Mouse (Mus musculus): ENCODE results near the gene Rasa4. TPM values are rescaled to one million over a fixed set of nuclear protein-coding genes. Genes with fewer than 3 reads are reported as not detected.
A peak's percentile ranks its signal among the peaks of the same experiment; 100 is the strongest.

Rasa4 gene
- polyA plus RNA-seq, 1 experiment from 2014 or later = 5.9 TPM

GRCm38 (mm10) chr5:136077001-136077550 lies 6.6 kb upstream of the Rasa4 start:
- Histone ChIP-seq H3K27me3 (ENCODE audit: control insufficient read depth, insufficient read depth, low read length) (no peaks in the 10 kb centered on the region), H3K9ac (ENCODE audit: low read length) (no peak overlapping the region), H3K4me2 (no peak overlapping the region), H3K36me3 (ENCODE audit: control insufficient read depth, insufficient read depth, low read length) (no peaks in the 10 kb centered on the region), H3K27ac (ENCODE audit: low read depth, low read length) (no peak overlapping the region), H3K4me1 (ENCODE audit: control insufficient read depth, insufficient read depth, low read length) (no peaks in the 10 kb centered on the region), H3K4me3 (ENCODE audit: low read depth, low read length) (no peak overlapping the region), H3K9me3 (ENCODE audit: control insufficient read depth, low read length) (no peaks in the 10 kb centered on the region)
- 88% methylated on average over 9 of the region's 9 CpGs for WGBS
- DNase-seq (ENCODE audit: low spot score, missing footprints) (no peak), ATAC-seq (ENCODE audit: low FRiP score) (no peak)

DNA sequence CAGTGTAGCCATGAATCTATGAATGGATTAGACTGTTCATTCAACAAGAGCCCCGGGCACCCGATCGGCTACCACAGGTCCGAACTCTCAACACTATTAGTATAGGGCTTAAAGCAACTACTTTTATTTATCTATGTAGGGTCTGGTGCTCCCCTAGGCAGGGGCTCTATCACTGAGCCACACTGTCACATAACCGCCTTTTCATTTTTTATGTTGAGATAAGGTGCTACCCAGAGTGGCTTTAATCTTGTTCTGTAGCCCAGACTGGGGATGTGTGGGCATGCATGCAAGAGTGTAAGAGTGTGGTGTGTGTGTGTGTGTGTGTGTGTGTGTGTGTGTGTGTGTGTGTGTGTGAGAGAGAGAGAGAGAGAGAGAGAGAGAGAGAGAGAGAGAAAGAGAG lies 5.6 kb upstream of the Rasa4 start:
- H3K27ac ChIP-seq (ENCODE audit: low read depth, low read length) = no peak overlapping the region
- ATAC-seq (ENCODE audit: low FRiP score) = no peak
- 95% methylated on average over 5 of the region's 5 CpGs for WGBS
- no peaks in the 10 kb centered on the region for H3K27me3 ChIP-seq (ENCODE audit: control insufficient read depth, insufficient read depth, low read length)
- no peak overlapping the region for H3K4me2 ChIP-seq
- H3K4me3 ChIP-seq (ENCODE audit: low read depth, low read length) = no peak overlapping the region
- no peak overlapping the region for H3K9ac ChIP-seq (ENCODE audit: low read length)
- no peaks in the 10 kb centered on the region for H3K4me1 ChIP-seq (ENCODE audit: control insufficient read depth, insufficient read depth, low read length)
- no peak for DNase-seq (ENCODE audit: low spot score, missing footprints)
- H3K36me3 ChIP-seq (ENCODE audit: control insufficient read depth, insufficient read depth, low read length) = no peaks in the 10 kb centered on the region
- H3K9me3 ChIP-seq (ENCODE audit: control insufficient read depth, low read length) = no peaks in the 10 kb centered on the region

- Histone ChIP-seq H3K9ac (ENCODE audit: low read length) (no peak overlapping the region), H3K4me3 (ENCODE audit: low read depth, low read length) (no peak overlapping the region), H3K4me1 (ENCODE audit: control insufficient read depth, insufficient read depth, low read length) (peaks cover 16% of the 10 kb centered on the region), H3K36me3 (ENCODE audit: control insufficient read depth, insufficient read depth, low read length) (no peaks in the 10 kb centered on the region), H3K27me3 (ENCODE audit: control insufficient read depth, insufficient read depth, low read length) (peaks cover 11% of the 10 kb centered on the region), H3K4me2 (no peak overlapping the region), H3K27ac (ENCODE audit: low read depth, low read length) (no peak overlapping the region), H3K9me3 (ENCODE audit: control insufficient read depth, low read length) (no peaks in the 10 kb centered on the region)
- 80% methylated on average over 4 of the region's 4 CpGs for WGBS
- ATAC-seq (ENCODE audit: low FRiP score) = no peak
- no peak for DNase-seq (ENCODE audit: low spot score, missing footprints)
Observed at GRCm38 (mm10) chr5:136082345-136082744, 1.4 kb upstream of the Rasa4 start.

DNA sequence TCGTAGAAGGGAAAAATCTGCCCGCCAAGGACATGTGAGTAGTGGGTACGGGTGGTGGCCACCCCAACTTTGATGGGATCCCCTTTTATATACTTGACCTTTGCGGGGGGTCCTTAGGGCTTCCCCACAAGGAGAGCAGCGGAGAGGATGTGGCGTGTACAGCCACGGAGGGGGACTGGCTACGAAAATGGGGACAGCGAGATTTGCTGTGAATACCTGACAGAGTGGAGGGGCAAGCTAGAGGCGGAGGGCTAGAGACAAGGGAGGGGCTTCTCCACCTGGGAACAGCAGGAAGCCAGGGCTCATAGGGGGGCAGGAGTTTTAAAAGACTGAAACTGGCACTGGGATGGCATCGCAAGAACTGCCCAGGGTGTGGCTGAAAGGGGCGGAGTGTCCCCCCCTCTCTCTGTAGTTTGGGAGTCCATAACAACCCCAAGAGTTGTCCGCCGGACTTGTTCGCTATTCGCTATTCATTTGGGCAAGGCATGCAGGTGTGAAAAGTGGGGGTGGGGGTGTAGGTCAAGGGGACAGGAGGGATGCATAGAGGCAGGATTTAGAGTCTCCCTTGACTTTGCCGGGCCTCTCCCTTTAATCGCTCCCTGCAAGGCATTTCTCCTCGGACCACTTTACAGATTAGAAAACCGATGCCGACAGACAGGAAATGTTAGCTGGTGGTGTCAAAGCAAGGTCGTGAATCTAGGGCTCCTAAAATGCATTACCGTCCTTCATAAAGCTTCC lies 597 bp downstream of the Rasa4 start:
- Histone ChIP-seq H3K9me3 (ENCODE audit: control insufficient read depth, low read length) (no peaks in the 10 kb centered on the region), H3K27ac (ENCODE audit: low read depth, low read length) (no peak overlapping the region), H3K4me1 (ENCODE audit: control insufficient read depth, insufficient read depth, low read length) (peaks cover 16% of the 10 kb centered on the region), H3K27me3 (ENCODE audit: control insufficient read depth, insufficient read depth, low read length) (peaks cover 11% of the 10 kb centered on the region), H3K4me3 (ENCODE audit: low read depth, low read length) (peak overlapping the region; percentile 49), H3K9ac (ENCODE audit: low read length) (peak overlapping the region; percentile 54), H3K36me3 (ENCODE audit: control insufficient read depth, insufficient read depth, low read length) (no peaks in the 10 kb centered on the region), H3K4me2 (peak overlapping the region; percentile 84)
- 1% methylated on average over 23 of the region's 23 CpGs for WGBS
- peak; percentile 86 for DNase-seq (ENCODE audit: low spot score, missing footprints)
- ATAC-seq (ENCODE audit: low FRiP score) = peak; percentile 40

DNA sequence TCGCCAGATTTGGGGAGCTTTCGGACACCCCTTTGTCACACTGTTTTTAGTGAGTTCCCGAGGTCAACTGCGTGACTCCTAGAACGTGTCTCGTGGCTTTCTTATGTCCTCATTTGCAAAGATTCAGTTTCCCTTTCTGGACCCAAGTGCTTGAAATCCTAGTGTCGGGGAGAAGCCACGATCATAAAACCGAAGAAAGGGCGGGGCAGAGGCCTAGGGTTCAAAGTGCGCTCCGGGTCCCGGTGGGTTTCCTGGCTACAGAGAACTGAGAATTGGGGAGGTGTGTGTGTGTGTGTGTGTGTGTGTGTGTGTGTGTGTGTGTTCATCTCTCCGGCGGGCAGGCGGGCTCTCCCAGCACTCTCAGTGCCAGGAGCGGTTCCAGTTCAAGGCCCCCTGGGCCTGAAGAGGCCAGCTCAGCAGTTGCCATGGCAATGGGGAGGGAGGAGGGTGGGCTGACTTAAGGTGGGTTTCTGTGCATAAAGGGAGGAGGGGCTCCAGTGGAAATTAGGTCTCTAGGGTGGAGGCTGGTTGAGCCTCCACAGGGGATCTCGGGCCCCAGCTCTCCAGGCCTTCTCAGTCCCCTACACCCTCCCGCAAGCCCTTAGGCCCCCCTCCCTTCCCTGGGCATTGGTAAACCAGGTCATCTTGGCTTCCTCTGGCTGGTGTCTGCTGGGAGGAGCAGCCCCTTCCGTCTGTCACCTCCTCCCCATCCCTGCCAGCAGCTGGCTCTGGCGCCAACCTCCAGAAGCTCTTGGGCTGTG lies 1.4 kb downstream of the Rasa4 start:
- WGBS = 4% methylated on average over 21 of the region's 21 CpGs
- H3K4me2 ChIP-seq = peak overlapping the region; percentile 84
- no peak overlapping the region for H3K9ac ChIP-seq (ENCODE audit: low read length)
- DNase-seq (ENCODE audit: low spot score, missing footprints) (peak; percentile 91), ATAC-seq (ENCODE audit: low FRiP score) (peak; percentile 56; the same call in 1 of the 2 replicates)
- H3K27me3 ChIP-seq (ENCODE audit: control insufficient read depth, insufficient read depth, low read length) = peaks cover 11% of the 10 kb centered on the region
- no peaks in the 10 kb centered on the region for H3K9me3 ChIP-seq (ENCODE audit: control insufficient read depth, low read length)
- H3K36me3 ChIP-seq (ENCODE audit: control insufficient read depth, insufficient read depth, low read length) = no peaks in the 10 kb centered on the region
- peaks cover 16% of the 10 kb centered on the region for H3K4me1 ChIP-seq (ENCODE audit: control insufficient read depth, insufficient read depth, low read length)
- H3K4me3 ChIP-seq (ENCODE audit: low read depth, low read length) = peak overlapping the region; percentile 49; the same call in 1 of the 2 replicates
- no peak overlapping the region for H3K27ac ChIP-seq (ENCODE audit: low read depth, low read length)

DNA sequence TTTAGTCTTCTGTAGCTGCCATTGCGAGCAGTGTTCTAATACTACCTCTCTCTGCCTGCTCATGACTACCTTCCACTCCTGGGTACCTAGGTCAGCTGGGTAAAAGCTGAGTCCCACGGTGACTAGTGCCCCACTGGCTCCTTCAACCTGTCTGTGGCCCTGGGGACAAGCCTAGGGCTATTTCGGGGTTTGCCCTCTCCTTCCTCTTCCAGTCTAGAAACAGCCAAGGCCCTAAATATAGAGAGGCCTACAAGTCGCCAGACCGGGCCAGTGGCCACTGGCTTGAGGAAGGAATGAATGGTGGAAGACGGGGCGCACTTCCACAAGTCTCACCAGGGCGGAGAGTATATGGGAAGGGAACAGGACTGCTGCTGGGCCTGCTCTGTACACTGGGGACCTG lies 2.6 kb downstream of the Rasa4 start:
- DNase-seq (ENCODE audit: low spot score, missing footprints) (no peak), ATAC-seq (ENCODE audit: low FRiP score) (no peak)
- Histone ChIP-seq H3K27ac (ENCODE audit: low read depth, low read length) (no peak overlapping the region), H3K4me3 (ENCODE audit: low read depth, low read length) (no peak overlapping the region), H3K9me3 (ENCODE audit: control insufficient read depth, low read length) (no peaks in the 10 kb centered on the region), H3K9ac (ENCODE audit: low read length) (no peak overlapping the region), H3K27me3 (ENCODE audit: control insufficient read depth, insufficient read depth, low read length) (peaks cover 11% of the 10 kb centered on the region), H3K4me2 (no peak overlapping the region), H3K4me1 (ENCODE audit: control insufficient read depth, insufficient read depth, low read length) (peaks cover 16% of the 10 kb centered on the region), H3K36me3 (ENCODE audit: control insufficient read depth, insufficient read depth, low read length) (no peaks in the 10 kb centered on the region)
- 87% methylated on average over 8 of the region's 8 CpGs for WGBS

DNA sequence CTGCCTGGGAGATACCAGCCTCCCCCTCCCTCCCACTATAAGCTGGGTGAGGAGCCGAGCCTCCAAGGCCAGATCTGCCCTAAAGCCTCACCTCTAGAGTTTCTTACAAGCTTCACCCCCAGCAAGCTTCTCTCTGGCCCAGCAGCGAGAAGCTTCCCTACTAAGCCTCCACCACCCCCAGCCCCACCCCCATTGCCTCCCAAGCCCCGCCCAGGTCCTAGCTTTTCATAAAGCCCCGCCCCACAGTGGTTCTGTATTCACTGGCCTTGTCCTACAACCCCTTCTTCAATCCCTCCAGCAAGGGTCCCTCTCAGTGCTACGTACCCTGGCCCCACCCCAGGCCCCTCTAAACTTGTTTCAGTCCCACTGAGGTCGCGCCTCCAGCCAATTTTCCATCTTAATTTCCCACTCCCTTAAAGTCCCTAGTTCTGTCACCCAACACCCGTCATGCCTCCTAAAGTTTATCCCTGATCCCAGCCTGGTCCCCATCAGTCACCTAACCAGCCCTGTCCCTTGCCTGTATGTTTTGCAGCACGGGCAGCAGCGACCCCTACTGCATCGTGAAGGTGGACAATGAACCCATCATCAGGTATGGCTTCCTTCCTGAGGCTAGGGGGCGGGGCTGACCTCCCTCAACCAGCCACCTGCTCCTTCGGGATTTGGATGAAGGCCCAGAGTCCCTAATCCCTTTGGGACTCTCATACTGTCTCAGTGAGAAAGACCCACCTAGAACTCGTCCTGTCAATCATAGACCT lies 5.3 kb downstream of the Rasa4 start:
- Histone ChIP-seq H3K4me1 (ENCODE audit: control insufficient read depth, insufficient read depth, low read length) (peaks cover 15% of the 10 kb centered on the region), H3K27ac (ENCODE audit: low read depth, low read length) (no peak overlapping the region), H3K9me3 (ENCODE audit: control insufficient read depth, low read length) (no peaks in the 10 kb centered on the region), H3K4me3 (ENCODE audit: low read depth, low read length) (no peak overlapping the region), H3K4me2 (no peak overlapping the region), H3K27me3 (ENCODE audit: control insufficient read depth, insufficient read depth, low read length) (peaks cover 11% of the 10 kb centered on the region), H3K9ac (ENCODE audit: low read length) (no peak overlapping the region), H3K36me3 (ENCODE audit: control insufficient read depth, insufficient read depth, low read length) (no peaks in the 10 kb centered on the region)
- WGBS = 11% methylated on average over 14 of the region's 14 CpGs
- DNase-seq (ENCODE audit: low spot score, missing footprints) = no peak
- no peak for ATAC-seq (ENCODE audit: low FRiP score)

DNA sequence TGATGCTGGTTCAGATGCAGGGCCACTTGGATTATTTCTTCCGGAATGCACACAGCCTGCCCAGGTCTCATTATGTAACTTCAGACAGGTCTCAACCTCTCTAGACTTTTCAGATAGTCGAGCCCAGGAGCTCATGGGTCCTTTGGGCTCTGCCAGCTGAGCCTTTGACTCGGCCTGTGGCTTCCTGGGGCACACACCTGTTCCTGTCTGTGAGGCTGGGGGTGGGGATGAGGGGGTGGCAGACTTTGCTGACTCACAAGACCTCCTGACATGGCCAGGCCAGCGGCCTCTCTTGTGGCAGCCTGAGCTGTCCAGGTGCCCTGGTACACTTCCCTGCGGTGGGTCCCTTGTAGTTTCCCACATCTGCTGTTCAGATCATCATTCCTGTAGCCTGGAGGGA lies 8.2 kb downstream of the Rasa4 start:
- Histone ChIP-seq H3K9me3 (ENCODE audit: control insufficient read depth, low read length) (no peaks in the 10 kb centered on the region), H3K4me1 (ENCODE audit: control insufficient read depth, insufficient read depth, low read length) (no peaks in the 10 kb centered on the region), H3K36me3 (ENCODE audit: control insufficient read depth, insufficient read depth, low read length) (no peaks in the 10 kb centered on the region), H3K27ac (ENCODE audit: low read depth, low read length) (no peak overlapping the region), H3K4me2 (no peak overlapping the region), H3K4me3 (ENCODE audit: low read depth, low read length) (no peak overlapping the region), H3K9ac (ENCODE audit: low read length) (no peak overlapping the region), H3K27me3 (ENCODE audit: control insufficient read depth, insufficient read depth, low read length) (no peaks in the 10 kb centered on the region)
- ATAC-seq (ENCODE audit: low FRiP score) (no peak), DNase-seq (ENCODE audit: low spot score, missing footprints) (no peak)
- 69% methylated on average over 5 of the region's 5 CpGs for WGBS
